Mouse (Mus musculus) lung, adult 2 months (tissue): Measurements from ENCODE around the gene Vti1a.

Experiments
- CTCF ChIP-seq: fragments of 200-500 bp; IDR thresholded peaks from 2 replicates; pipeline ENCODE4 v1.5.1; 2011; ENCODE audit warnings: mild to moderate bottlenecking, low read length, control low read depth; ENCODE audit not compliant: insufficient read depth
- POLR2A ChIP-seq: fragments of 200-500 bp; IDR thresholded peaks from 2 replicates; pipeline ENCODE4 v1.6.1; 2011; ENCODE audit warnings: low read depth, mild to moderate bottlenecking, control low read depth, low read length, borderline replicate concordance; ENCODE audit errors: extremely low read depth

DNA sequence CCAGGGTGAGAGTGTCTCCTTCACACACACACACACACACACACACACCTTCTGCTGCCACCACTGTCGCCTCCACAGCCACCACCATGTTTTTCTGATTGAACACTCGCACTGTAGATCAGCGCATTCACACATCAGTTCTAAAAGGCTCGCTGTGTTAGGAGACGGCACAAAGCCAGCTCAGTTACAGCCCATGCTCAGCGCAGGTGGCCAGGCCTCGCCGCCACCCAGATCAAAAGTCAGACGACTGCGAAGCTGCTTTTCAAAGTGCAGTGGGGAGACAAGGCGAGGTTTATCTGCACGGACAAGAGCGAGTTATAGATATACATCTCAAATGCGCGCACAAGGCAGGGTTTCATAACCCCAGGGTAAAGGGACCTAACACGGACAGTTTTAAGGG is 191.7 kb downstream of the Vti1a start:
- TF ChIP-seq CTCF (no peak), POLR2A (no peak)
